Mouse (Mus musculus): ENCODE data around the gene Syt16. TPM values are rescaled to one million over a fixed set of nuclear protein-coding genes. Genes with fewer than 3 reads are reported as not detected.

The Syt16 gene
- polyA plus RNA-seq, 1 experiment from 2014 or later = 15.0 TPM

- Histone ChIP-seq H3K27ac (replicated peaks) (no peak overlapping the region), H3K36me3 (no peaks in the 10 kb centered on the region), H3K27me3 (no peaks in the 10 kb centered on the region), H3K9ac (replicated peaks) (no peak overlapping the region), H3K4me2 (replicated peaks) (no peak overlapping the region), H3K4me3 (no peak overlapping the region), H3K4me1 (peaks cover 3% of the 10 kb centered on the region; the same call in 1 of the 2 replicates), H3K9me3 (no peaks in the 10 kb centered on the region)
- 66% methylated on average over 4 of the region's 4 CpGs for WGBS
- ATAC-seq (ENCODE audit: low FRiP score, low read depth) = no peak
These were observed 192.4 kb downstream of the Syt16 start for GRCm38 (mm10) chr12:74189840-74190239.

DNA sequence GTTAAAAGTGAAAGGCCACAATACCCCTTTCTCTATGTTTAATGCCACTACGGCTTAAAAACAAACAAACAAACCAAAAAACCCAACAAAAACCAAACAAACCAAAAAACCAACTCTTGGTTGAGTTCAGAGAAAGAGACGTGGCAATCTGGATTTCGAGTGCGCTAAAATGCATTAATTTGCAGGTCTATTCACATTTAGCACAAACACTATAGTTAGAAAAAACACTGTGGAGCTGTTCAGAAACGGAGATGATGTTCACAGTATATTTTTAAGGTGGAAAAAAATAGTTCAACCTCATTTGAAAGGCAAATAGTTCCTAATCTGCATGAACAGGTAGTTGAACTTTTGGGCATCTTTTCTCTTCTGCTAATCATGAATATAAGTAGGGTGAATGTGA lies 192.8 kb downstream of the Syt16 start:
- Histone ChIP-seq H3K36me3 (no peaks in the 10 kb centered on the region), H3K4me1 (peaks cover 3% of the 10 kb centered on the region; the same call in 1 of the 2 replicates), H3K27ac (replicated peaks) (no peak overlapping the region), H3K4me2 (replicated peaks) (no peak overlapping the region), H3K27me3 (no peaks in the 10 kb centered on the region), H3K9me3 (no peaks in the 10 kb centered on the region), H3K4me3 (no peak overlapping the region), H3K9ac (replicated peaks) (no peak overlapping the region)
- ATAC-seq (ENCODE audit: low FRiP score, low read depth) = no peak
- 89% methylated on average over 5 of the region's 5 CpGs for WGBS

DNA sequence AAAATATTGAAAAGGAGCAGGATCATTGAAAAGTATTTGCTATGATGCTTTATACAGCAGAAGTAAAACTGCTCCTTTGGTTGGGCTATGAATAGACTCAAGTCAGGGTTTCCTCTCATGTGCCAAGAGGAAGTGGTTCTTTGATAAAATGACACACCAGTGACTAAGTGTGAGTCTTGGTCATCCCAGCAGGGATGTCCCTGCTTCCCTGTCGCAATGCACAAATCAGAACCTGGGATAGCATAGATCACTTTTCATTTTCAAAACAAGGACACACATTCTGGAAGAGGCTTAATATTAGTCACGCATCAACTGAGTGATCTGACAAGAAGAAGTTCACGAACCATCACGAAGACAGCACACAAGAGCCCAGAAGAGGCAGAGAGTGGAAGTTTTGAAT lies 195.1 kb downstream of the Syt16 start:
- Histone ChIP-seq H3K9me3 (no peaks in the 10 kb centered on the region), H3K4me2 (replicated peaks) (no peak overlapping the region), H3K36me3 (no peaks in the 10 kb centered on the region), H3K27me3 (no peaks in the 10 kb centered on the region), H3K27ac (replicated peaks) (no peak overlapping the region), H3K4me1 (peaks cover 3% of the 10 kb centered on the region; the same call in 1 of the 2 replicates), H3K4me3 (no peak overlapping the region), H3K9ac (replicated peaks) (no peak overlapping the region)
- WGBS = 80% methylated on average over 4 of the region's 4 CpGs
- no peak for ATAC-seq (ENCODE audit: low FRiP score, low read depth)

DNA sequence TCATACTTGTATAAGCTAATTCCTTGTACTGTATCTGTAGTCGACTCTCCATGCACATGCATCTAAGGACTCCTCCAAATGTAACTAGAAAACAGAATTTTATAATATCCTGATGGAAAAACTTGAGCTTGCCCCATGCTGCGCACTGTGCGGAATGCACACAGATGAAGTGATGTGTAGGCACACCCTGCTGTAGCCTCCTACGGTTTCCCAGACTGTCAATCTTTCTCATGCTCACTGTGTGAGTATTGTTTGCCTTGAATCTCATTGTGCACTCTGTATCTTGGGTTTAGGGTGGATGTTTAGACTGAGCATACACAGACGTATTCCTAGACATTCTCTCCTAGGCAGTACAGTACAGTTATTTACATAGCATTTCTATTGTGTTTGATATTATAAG lies 203.9 kb downstream of the Syt16 start:
- H3K4me3 ChIP-seq = no peak overlapping the region
- H3K27me3 ChIP-seq = no peaks in the 10 kb centered on the region
- H3K9me3 ChIP-seq = no peaks in the 10 kb centered on the region
- H3K4me2 ChIP-seq (replicated peaks) = no peak overlapping the region
- no peak overlapping the region for H3K9ac ChIP-seq (replicated peaks)
- peaks cover 6% of the 10 kb centered on the region; the same call in 1 of the 2 replicates for H3K4me1 ChIP-seq
- H3K27ac ChIP-seq (replicated peaks) = no peak overlapping the region
- ATAC-seq (ENCODE audit: low FRiP score, low read depth) = no peak
- 88% methylated on average over 5 of the region's 5 CpGs for WGBS
- H3K36me3 ChIP-seq = no peaks in the 10 kb centered on the region

DNA sequence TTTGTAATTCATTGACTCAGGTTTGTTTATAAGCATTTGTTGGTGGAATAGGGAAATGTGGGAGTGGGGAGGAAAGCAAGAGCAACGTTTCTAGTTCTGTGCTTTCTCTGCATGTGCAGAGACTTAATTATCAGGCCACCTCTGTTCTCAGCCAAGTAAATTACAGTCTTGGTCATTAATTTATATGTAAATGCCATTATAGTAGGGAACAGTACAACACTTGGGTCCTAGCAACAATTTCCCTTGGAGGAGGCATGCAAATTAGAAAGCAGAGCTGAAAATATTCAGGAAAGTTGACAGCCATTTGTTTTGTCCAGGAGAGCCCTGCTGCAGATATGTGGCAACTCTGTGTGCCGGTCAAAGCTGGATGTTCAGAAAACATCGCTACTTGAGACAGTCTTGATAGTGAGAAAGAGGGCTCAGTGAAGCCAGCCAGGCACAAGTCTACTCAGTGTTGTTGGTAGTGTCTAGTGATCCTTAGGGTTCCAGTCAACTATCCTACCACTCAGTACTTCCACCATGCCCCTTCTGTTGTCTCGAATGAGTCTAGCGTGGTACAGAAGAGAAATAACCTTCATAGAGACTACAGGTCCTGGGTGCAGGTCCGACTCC lies 205.1 kb downstream of the Syt16 start:
- Histone ChIP-seq H3K4me3 (no peak overlapping the region), H3K36me3 (no peaks in the 10 kb centered on the region), H3K9me3 (no peaks in the 10 kb centered on the region), H3K27ac (replicated peaks) (no peak overlapping the region), H3K9ac (replicated peaks) (no peak overlapping the region), H3K27me3 (no peaks in the 10 kb centered on the region), H3K4me1 (peaks cover 6% of the 10 kb centered on the region; the same call in 1 of the 2 replicates), H3K4me2 (replicated peaks) (no peak overlapping the region)
- no peak for ATAC-seq (ENCODE audit: low FRiP score, low read depth)
- 82% methylated on average over 6 of the region's 6 CpGs for WGBS

DNA sequence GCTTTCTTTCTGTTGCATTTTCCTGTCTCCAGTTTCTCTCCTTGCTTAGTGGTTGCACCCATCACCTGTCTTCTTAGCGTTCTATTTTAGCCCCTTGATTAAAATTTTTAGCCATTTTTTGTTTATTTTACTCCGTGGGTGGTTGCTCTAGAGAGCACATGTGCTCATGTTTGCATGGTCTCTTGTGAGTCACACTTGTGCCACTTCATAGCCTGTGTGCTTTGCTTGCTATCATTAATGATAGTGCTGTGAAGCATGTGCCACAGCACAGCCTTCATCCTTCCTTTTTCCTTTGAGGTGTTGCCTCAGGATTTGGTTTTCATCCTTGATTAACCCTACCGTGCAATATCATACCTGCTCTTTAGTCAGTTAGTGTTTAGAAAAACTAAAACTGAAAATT lies 214.7 kb downstream of the Syt16 start:
- WGBS = 85% methylated on average over 3 of the region's 3 CpGs

GRCm38 (mm10) chr12:74216103-74216728 lies 218.8 kb downstream of the Syt16 start:
- H3K9ac ChIP-seq (replicated peaks) = no peak overlapping the region
- no peak overlapping the region for H3K4me3 ChIP-seq
- 74% methylated on average over 5 of the region's 5 CpGs for WGBS
- H3K27ac ChIP-seq (replicated peaks) = no peak overlapping the region
- no peak for ATAC-seq (ENCODE audit: low FRiP score, low read depth)
- no peaks in the 10 kb centered on the region for H3K27me3 ChIP-seq
- H3K4me1 ChIP-seq = no peaks in the 10 kb centered on the region
- H3K4me2 ChIP-seq (replicated peaks) = no peak overlapping the region
- no peaks in the 10 kb centered on the region for H3K36me3 ChIP-seq
- H3K9me3 ChIP-seq = no peaks in the 10 kb centered on the region

More for the DNA sequence above, 214.7 kb downstream of the Syt16 start:
- H3K4me3 ChIP-seq = no peak overlapping the region
- H3K4me2 ChIP-seq (replicated peaks) = no peak overlapping the region
- H3K4me1 ChIP-seq = no peaks in the 10 kb centered on the region
- ATAC-seq (ENCODE audit: low FRiP score, low read depth) = no peak
- no peak overlapping the region for H3K27ac ChIP-seq (replicated peaks)
- no peaks in the 10 kb centered on the region for H3K9me3 ChIP-seq
- no peaks in the 10 kb centered on the region for H3K27me3 ChIP-seq
- no peak overlapping the region for H3K9ac ChIP-seq (replicated peaks)
- no peaks in the 10 kb centered on the region for H3K36me3 ChIP-seq

DNA sequence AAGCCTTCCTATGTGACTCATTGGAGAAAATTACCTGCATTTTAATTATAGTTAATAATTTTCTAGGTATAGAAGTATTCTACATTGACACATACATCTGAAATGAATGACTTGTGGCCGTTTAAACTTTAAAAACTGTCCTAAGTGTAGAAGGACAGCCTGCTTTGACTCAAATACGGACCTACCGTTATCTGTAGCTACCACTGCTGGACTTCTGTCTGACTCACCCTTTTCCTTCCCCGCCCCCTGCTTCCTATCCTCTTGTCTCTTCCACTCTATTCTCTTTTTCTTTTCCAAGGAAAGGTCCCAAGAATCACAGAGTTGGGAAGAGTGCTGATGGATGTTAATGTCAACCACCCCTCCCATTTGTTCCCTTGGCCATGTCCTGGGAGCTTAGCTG lies 222.4 kb downstream of the Syt16 start:
- Histone ChIP-seq H3K9ac (replicated peaks) (no peak overlapping the region), H3K4me1 (no peaks in the 10 kb centered on the region), H3K27ac (replicated peaks) (no peak overlapping the region), H3K4me3 (no peak overlapping the region), H3K9me3 (no peaks in the 10 kb centered on the region), H3K4me2 (replicated peaks) (no peak overlapping the region), H3K27me3 (no peaks in the 10 kb centered on the region), H3K36me3 (no peaks in the 10 kb centered on the region)
- no peak for ATAC-seq (ENCODE audit: low FRiP score, low read depth)
- WGBS = 86% methylated on average over 4 of the region's 4 CpGs

DNA sequence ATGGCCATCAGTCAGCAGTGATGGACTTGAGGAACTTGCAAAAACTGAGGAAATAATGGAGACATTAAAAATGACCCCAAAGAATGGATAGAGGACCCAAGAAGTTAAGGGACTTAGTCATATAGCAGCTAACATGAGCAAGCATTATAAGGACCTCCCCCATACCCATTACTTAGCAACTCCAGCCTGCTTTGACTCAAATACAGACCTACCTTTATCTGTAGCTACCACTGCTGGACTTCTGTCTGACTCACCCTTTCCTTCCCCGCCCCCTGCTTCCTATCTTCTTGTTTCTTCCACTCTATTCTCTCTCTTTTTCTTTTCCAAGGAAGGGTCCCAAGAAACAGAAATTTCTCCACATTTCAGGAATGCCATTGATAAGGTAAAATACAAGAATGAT lies 223.2 kb downstream of the Syt16 start:
- no peaks in the 10 kb centered on the region for H3K9me3 ChIP-seq
- no peak overlapping the region for H3K4me3 ChIP-seq
- H3K36me3 ChIP-seq = no peaks in the 10 kb centered on the region
- H3K4me1 ChIP-seq = no peaks in the 10 kb centered on the region
- no peak for ATAC-seq (ENCODE audit: low FRiP score, low read depth)
- H3K4me2 ChIP-seq (replicated peaks) = no peak overlapping the region
- no peak overlapping the region for H3K27ac ChIP-seq (replicated peaks)
- 88% methylated on average over 1 of the region's 1 CpGs for WGBS
- no peaks in the 10 kb centered on the region for H3K27me3 ChIP-seq
- no peak overlapping the region for H3K9ac ChIP-seq (replicated peaks)

- Histone ChIP-seq H3K4me1 (no peaks in the 10 kb centered on the region), H3K36me3 (no peaks in the 10 kb centered on the region), H3K27ac (replicated peaks) (no peak overlapping the region), H3K9me3 (no peaks in the 10 kb centered on the region), H3K27me3 (no peaks in the 10 kb centered on the region), H3K4me2 (replicated peaks) (no peak overlapping the region), H3K4me3 (no peak overlapping the region), H3K9ac (replicated peaks) (no peak overlapping the region)
- no peak for ATAC-seq (ENCODE audit: low FRiP score, low read depth)
- 88% methylated on average over 10 of the region's 10 CpGs for WGBS
These were observed 233.3 kb downstream of the Syt16 start for GRCm38 (mm10) chr12:74230808-74231207.

DNA sequence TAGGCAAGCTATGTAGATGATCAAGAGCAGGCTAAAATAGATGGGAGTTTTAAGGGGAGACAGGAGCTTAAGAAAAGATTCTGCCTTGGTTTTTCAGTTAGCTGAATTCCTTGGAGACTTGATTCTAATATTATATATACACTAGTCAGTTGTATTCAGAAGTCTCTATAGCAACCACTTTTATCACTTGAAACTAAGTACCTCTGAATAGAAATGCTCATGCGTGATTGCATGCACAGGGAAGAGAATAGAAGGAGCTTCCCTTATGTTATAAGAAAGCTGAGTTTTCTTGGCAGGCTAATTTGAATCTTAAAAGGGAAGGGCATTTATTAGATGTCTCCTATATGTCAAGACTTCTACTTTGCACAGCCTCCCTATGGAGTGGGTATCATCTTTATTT lies 235.4 kb downstream of the Syt16 start:
- Histone ChIP-seq H3K27ac (replicated peaks) (no peak overlapping the region), H3K9me3 (no peaks in the 10 kb centered on the region), H3K27me3 (no peaks in the 10 kb centered on the region), H3K4me2 (replicated peaks) (no peak overlapping the region), H3K4me1 (no peaks in the 10 kb centered on the region), H3K36me3 (no peaks in the 10 kb centered on the region), H3K9ac (replicated peaks) (no peak overlapping the region), H3K4me3 (no peak overlapping the region)
- 64% methylated on average over 1 of the region's 1 CpGs for WGBS
- ATAC-seq (ENCODE audit: low FRiP score, low read depth) = no peak

GRCm38 (mm10) chr12:74236191-74236590 lies 238.7 kb downstream of the Syt16 start:
- WGBS = 76% methylated on average over 8 of the region's 8 CpGs
- H3K4me1 ChIP-seq = no peaks in the 10 kb centered on the region
- no peak overlapping the region for H3K9ac ChIP-seq (replicated peaks)
- no peak overlapping the region for H3K27ac ChIP-seq (replicated peaks)
- no peak for ATAC-seq (ENCODE audit: low FRiP score, low read depth)
- no peak overlapping the region for H3K4me2 ChIP-seq (replicated peaks)
- no peaks in the 10 kb centered on the region for H3K27me3 ChIP-seq
- no peaks in the 10 kb centered on the region for H3K36me3 ChIP-seq
- no peak overlapping the region for H3K4me3 ChIP-seq
- H3K9me3 ChIP-seq = no peaks in the 10 kb centered on the region

DNA sequence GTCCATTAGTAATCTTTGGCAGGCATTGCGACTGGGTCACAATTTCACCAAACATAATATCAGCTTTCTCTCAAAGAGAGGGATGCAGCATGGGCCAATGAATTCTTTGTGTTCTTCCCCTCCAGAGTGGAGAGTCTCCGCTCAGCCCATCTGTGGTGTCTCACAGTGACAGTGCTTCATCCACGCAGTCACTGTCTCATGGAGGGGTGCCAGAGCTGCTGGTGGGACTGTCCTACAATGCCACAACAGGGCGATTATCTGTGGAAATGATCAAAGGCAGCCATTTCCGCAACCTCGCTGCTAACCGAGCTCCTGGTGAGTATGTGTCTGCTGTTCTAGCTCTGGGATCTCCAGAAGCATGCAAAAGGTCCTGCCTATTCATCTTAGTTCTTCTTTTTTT lies 240.6 kb downstream of the Syt16 start:
- H3K9me3 ChIP-seq = no peaks in the 10 kb centered on the region
- H3K9ac ChIP-seq (replicated peaks) = no peak overlapping the region
- no peak overlapping the region for H3K4me2 ChIP-seq (replicated peaks)
- H3K36me3 ChIP-seq = no peaks in the 10 kb centered on the region
- no peak for ATAC-seq (ENCODE audit: low FRiP score, low read depth)
- H3K27me3 ChIP-seq = no peaks in the 10 kb centered on the region
- WGBS = 82% methylated on average over 7 of the region's 7 CpGs
- no peak overlapping the region for H3K27ac ChIP-seq (replicated peaks)
- no peak overlapping the region for H3K4me3 ChIP-seq
- H3K4me1 ChIP-seq = no peaks in the 10 kb centered on the region

Measured in midbrain, embryonic 12.5 days (tissue).